Mouse (Mus musculus) naive thymus-derived CD4-positive, alpha-beta T cell, adult 2 months (primary cell): ENCODE measurements around the gene Pde4c.

Experiments
- DNase-seq: peaks from one replicate; pipeline ENCODE4 v3.0.0-alpha.2; 2011; ENCODE audit warnings: low read depth

The Pde4c gene

GRCm38 (mm10) chr8:70752000-70752764, 28.7 kb downstream of the Pde4c start:
- DNase-seq = peak; percentile 88

- DNase-seq = peak; percentile 62
Observed at GRCm38 (mm10) chr8:70753151-70753550, 29.6 kb downstream of the Pde4c start.

- peak; percentile 97 for DNase-seq
Observed at GRCm38 (mm10) chr8:70754043-70754870, 30.7 kb downstream of the Pde4c start, which contains the start of gene Rab3a. TSS of gene Rab3a (plus strand) at chr8:70754679.

GRCm38 (mm10) chr8:70754871-70755660, 31.5 kb downstream of the Pde4c start:
- peak; percentile 71 for DNase-seq

GRCm38 (mm10) chr8:70755661-70756475, 32.3 kb downstream of the Pde4c start:
- no peak for DNase-seq

GRCm38 (mm10) chr8:70756476-70757040, 33.0 kb downstream of the Pde4c start:
- DNase-seq = peak; percentile 14

- DNase-seq = peak; percentile 40
Observed at GRCm38 (mm10) chr8:70757523-70758307, 34.2 kb downstream of the Pde4c start.

- DNase-seq = no peak
Observed at GRCm38 (mm10) chr8:70758308-70758615, 34.7 kb downstream of the Pde4c start.

- DNase-seq = no peak
Observed at GRCm38 (mm10) chr8:70758616-70759561, 35.4 kb downstream of the Pde4c start.

GRCm38 (mm10) chr8:70760350-70760749, 36.8 kb downstream of the Pde4c start:
- peak; percentile 57 for DNase-seq

GRCm38 (mm10) chr8:70760775-70761406, 37.4 kb downstream of the Pde4c start, which contains the start of gene Mpv17l2:
TSS of gene Mpv17l2 (minus strand) at chr8:70760946.
- DNase-seq = peak; percentile 97

GRCm38 (mm10) chr8:70762118-70762517, 38.6 kb downstream of the Pde4c start:
- DNase-seq = no peak

- peak; percentile 73 for DNase-seq
Observed at GRCm38 (mm10) chr8:70763354-70763753, 39.8 kb downstream of the Pde4c start.

GRCm38 (mm10) chr8:70764026-70764425, 40.5 kb downstream of the Pde4c start:
- DNase-seq = no peak

GRCm38 (mm10) chr8:70764676-70765075, 41.2 kb downstream of the Pde4c start:
- no peak for DNase-seq

- DNase-seq = peak; percentile 68
Observed at GRCm38 (mm10) chr8:70765329-70765728, 41.8 kb downstream of the Pde4c start.

- peak; percentile 82 for DNase-seq
Observed at GRCm38 (mm10) chr8:70765838-70766570, 42.5 kb downstream of the Pde4c start.
